Mouse (Mus musculus): ENCODE measurements at regions not wholly inside any gene's neighbourhood (a gene's known extent, or its start where the extent isn't known, plus 50 kb on each side); places are given as distances from the start of the nearest gene placed in this dataset.

DNA sequence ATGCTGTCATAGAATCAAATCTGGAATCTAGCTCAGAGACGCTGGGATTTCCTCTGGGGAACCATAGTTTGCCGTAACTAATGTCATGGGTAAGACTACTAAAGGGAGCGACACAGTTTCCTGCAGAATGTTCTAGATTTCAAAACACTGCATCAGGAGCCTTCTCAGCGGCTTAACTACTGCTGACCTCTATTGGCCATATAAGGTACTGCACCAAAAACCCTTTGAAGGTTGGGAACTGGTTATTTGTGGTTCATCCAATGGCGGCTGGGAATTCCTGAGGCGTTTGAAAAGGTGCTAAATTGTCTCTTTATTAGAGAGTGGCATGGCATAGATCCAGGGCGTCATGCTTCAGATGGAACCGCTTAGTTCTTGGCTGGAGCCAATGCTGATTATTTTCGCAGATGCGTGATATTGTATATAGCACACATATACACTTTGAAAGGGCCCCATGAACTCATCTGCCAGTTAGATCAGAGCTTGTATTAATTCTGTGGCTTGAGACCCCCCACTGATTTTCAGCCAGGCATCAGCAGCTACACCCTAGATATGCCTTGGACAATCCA is 308.4 kb downstream of the Foxa2 start:
- ChIA-PET CTCF (interaction anchor here in 1 of 4 experiments (1.1 kb wide), 1 partner anchor 50 kb away, joined by 4 read pairs; no protein-coding TSS in a partner anchor), POLR2A (interaction anchor here in 1 of 4 experiments (0.5 kb wide), 1 partner anchor 442 kb away, joined by 3 read pairs; no protein-coding TSS in a partner anchor)

DNA sequence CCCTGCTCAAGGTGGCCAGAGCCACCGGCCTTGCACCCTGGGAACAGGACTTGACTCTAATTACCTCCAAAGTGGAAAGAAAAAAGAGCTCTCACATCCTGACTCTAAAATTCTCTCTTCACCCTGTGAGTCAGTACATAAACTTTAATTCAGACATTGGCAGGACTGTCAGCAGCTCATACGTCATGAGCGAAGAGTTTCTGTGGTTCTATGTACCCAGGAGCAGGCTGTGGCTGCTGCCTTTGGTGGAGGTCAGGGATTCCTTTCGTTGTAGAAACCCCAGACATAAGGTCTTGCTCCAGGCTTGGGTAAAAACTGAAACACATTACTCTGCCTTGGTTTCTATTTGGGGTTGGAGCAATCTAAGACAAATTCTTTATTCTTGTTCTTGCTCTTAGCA is 319.4 kb downstream of the Foxa2 start:
- ChIA-PET CTCF (no interaction called here), POLR2A (no interaction called here)

- ChIA-PET POLR2A (no interaction called here), CTCF (interaction anchor here in 1 of 4 experiments (0.6 kb wide), 1 partner anchor 8 kb away, joined by 17 read pairs; no protein-coding TSS in a partner anchor)
These were observed 327.8 kb downstream of the Foxa2 start for GRCm38 (mm10) chr2:147718936-147719335.

DNA sequence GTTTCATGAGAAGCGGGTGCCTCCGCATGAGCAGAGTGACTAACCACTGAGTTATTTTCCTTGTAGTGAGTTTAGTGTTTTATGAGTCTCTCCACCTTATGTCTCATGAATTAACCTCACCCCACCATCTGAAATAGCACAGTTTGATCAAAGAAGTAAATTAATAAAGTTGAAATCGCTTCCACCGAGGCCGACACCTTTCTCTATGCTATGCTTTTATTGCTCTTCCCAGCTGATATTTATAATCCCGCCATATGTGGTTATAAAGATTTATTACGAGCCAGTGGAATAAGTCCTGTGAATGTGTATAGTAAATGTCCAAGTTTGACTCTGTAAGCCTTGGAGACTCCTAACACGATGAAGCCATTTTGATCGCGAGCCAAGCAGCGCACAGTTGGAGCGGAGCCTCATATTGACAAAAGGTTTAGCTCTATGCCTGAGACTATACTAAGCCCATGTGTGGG is 329.3 kb downstream of the Foxa2 start:
- ChIA-PET POLR2A (no interaction called here), CTCF (no interaction called here)

DNA sequence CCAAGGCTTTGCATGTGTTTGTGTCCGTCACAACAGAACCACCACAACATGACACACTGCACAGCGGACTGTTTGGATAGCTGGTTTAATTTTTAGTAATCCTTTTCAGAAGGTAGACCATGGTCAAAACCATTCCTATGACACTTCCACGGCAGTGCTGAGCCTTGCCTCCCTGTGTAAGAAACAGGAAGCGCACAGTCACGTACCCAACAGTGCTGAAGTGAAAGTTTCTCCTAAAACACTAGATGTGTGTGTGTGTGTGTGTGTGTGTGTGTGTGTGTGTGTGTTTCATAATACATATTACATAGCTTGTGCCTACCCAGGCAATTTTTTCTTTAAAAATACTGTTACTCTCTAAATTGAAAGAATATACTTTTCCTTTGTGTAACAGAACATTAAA is 331.0 kb downstream of the Foxa2 start:
- CTCF ChIA-PET: no interaction called here
- POLR2A ChIA-PET: interaction anchor here in 1 of 4 experiments (0.5 kb wide), 1 partner anchor 18 kb away, joined by 3 read pairs; no protein-coding TSS in a partner anchor

DNA sequence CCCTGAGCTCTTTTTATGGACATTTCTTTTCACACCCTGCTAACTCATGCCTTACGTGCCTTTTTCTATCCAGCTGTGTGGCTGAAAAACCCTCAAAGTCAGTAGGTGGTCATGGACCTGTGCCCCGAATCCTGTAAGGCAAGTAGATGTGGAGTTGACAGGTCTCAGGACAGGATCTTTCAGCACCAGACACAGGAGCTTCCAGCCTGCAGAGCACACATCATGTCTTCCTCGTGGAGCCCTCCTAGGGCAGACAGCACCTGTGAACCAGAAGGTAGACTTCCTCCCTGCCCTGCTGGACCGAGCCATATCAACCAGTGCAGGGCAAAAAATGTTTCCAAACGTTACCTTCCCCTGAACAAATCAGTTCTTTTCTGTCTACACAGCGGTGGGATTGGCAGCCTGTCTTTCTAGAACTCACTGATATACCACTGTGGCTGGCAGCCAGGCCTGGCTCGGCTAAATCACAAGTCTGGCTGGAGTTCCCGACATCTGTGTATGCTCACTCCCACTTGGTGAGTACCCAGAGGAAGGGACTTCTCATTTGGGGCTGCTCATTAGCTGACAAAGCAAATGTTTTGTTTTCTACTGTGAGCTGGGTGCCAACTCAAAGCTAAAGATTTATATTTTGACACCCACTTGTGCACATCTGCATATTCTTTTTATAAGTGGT is 336.0 kb downstream of the Foxa2 start:
- CTCF ChIA-PET: interaction anchor here in 2 of 4 experiments (0.6 to 1.2 kb wide), 2 partner anchors 8 to 368 kb away, joined by 5 to 17 read pairs; no protein-coding TSS in a partner anchor
- POLR2A ChIA-PET: interaction anchor here in 3 of 4 experiments (0.6 to 0.7 kb wide), 3 partner anchors 13 to 119 kb away, joined by 5 to 7 read pairs (median 6); no protein-coding TSS in a partner anchor

- CTCF ChIA-PET: no interaction called here
- POLR2A ChIA-PET: no interaction called here
These were observed 337.0 kb downstream of the Foxa2 start for GRCm38 (mm10) chr2:147709799-147710198.

DNA sequence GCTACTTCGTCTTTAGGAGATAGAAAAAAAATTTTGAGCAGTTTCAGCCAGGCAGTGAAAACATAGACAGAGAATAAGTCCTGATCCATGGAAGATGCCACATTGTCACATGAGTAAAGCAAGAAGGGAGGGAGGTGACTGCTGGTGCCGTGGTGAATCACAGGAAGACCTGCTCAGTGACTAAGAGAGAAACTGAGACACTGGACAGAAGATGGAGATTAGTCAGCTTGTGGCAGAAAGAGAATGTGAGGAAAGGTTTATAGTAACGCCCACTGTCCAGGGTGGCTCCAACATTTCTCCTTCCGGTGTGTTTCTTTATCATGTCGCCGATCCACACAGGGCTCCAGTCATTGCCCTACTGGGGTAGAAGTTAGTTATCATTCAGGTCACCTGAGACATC is 339.6 kb downstream of the Foxa2 start:
- POLR2A ChIA-PET: no interaction called here
- CTCF ChIA-PET: no interaction called here

DNA sequence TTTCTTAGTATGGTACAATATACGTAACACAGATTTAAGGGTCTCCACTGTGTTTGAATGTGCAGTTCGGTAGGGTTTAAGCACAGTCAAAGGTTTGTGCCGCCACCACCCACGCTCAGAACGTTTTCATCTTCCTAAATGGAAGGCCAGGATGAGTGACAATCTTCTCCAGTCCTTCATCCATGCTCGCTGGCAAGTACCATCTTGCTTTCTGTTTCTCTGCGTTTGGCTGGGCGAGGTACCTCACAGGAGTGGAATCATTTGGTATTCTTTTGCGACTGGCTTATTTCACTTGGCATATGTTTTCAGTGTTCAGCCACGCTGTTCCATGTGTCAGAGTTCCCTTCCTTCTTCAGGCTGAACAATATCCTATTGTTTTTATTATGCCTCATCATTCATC is 342.3 kb downstream of the Pax1 start:
- CTCF ChIA-PET: interaction anchor here in 1 of 4 experiments (1.6 kb wide), 1 partner anchor 15 kb away, joined by 4 read pairs; no protein-coding TSS in a partner anchor
- POLR2A ChIA-PET: no interaction called here

GRCm38 (mm10) chr2:147702330-147703063 is 340.8 kb downstream of the Pax1 start:
- ChIA-PET CTCF (interaction anchor here in 3 of 4 experiments (1.0 to 1.6 kb wide), 3 partner anchors 14 kb away, joined by 3 to 4 read pairs (median 4); no protein-coding TSS in a partner anchor), POLR2A (no interaction called here)

GRCm38 (mm10) chr2:147699524-147700081 is 337.9 kb downstream of the Pax1 start:
- ChIA-PET POLR2A (no interaction called here), CTCF (no interaction called here)

- CTCF ChIA-PET: no interaction called here
- POLR2A ChIA-PET: no interaction called here
These were observed 330.2 kb downstream of the Pax1 start for GRCm38 (mm10) chr2:147691896-147692295.

GRCm38 (mm10) chr2:147690506-147691208 is 328.9 kb downstream of the Pax1 start:
- POLR2A ChIA-PET: no interaction called here
- CTCF ChIA-PET: interaction anchor here in 1 of 4 experiments (0.6 kb wide), 1 partner anchor 370 kb away, joined by 3 read pairs; no protein-coding TSS in a partner anchor

- POLR2A ChIA-PET: no interaction called here
These were observed 327.0 kb downstream of the Pax1 start for GRCm38 (mm10) chr2:147688742-147689141.

DNA sequence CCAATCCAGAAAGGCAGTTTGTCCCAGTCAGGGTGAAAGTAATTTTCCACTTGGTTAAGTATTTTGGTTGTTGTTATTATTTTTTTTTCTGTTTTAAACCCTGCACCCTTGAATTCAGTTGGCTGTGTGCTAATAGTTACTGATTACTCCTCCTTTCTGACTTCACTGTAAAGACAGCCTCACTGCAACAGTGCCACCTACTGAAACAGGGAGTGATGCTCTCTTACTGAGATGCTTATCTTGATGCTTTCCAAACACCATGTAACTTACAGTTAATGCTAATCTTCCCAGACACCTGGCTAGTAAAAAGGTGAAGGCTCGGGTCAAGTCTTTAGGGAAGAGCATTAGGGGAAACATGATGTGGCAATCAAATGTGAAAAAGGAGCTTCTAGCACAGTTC is 294.9 kb downstream of the Pax1 start:
- ChIA-PET POLR2A (no interaction called here), CTCF (no interaction called here)

More at GRCm38 (mm10) chr2:147688742-147689141, 327.0 kb downstream of the Pax1 start:
- CTCF ChIA-PET: interaction anchor here (0.5 to 2.4 kb wide), 27 partner anchors 9 to 854 kb away, joined by 3 to 14 read pairs (median 4); partner anchors contain the start of gene Pax1 (in 3 of the 4)

GRCm38 (mm10) chr2:147650229-147650628 is 288.5 kb downstream of the Pax1 start:
- POLR2A ChIA-PET: interaction anchor here in 1 of 4 experiments (0.6 kb wide), 1 partner anchor 46 kb away, joined by 5 read pairs; no protein-coding TSS in a partner anchor

DNA sequence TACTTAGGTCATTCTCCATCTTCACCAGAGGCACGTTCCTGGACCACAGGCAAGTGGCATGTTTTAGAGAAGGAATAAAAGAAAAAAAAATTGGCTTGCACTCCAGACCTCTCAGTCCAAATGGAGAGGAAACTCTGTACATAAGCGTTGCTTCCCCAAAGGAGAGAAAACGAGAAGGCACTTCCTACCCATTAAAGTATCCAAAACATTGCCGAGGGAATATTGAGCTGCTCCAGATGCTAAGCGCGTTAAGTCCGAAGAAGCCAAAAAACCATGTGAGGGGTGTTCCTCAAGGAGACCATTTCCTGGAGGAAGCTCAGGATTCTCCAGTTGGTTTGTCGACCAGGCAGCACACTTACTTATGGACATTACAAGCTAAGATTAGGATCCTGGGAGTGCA is 286.2 kb downstream of the Pax1 start:
- ChIA-PET CTCF (no interaction called here), POLR2A (no interaction called here)

More at GRCm38 (mm10) chr2:147650229-147650628, 288.5 kb downstream of the Pax1 start:
- CTCF ChIA-PET: no interaction called here

- ChIA-PET CTCF (no interaction called here), POLR2A (no interaction called here)
These were observed 285.8 kb downstream of the Pax1 start for GRCm38 (mm10) chr2:147647506-147647905.

DNA sequence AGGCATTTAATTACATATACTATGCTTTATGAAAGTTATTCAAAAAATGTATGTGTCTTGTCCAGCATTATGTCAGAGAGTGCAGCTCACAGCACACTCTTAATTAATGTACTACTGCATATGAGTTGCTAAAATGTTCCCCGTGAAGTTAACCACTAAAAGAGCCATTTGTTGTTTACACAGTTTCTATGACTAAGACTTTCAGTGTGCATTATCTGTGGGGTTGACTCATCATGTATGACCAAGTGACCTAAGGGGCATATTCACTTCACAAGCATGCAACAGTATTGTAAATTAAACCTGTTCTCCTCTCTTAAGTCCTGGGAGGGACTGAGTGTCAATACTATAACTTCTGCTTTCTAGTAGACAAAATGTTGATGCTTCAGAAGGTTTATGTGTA is 276.2 kb downstream of the Pax1 start:
- CTCF ChIA-PET: no interaction called here
- POLR2A ChIA-PET: no interaction called here

Data from embryonic stem cell, embryonic (primary cell).